Mouse (Mus musculus) kidney, postnatal 10 days (tissue): Measurements from ENCODE around the gene Gm9736.
A peak's percentile ranks its signal among the peaks of the same experiment; 100 is the strongest.
"Not testable (repeated sequence)": the region's sequence is repeated elsewhere in the genome, so short reads cannot be mapped to it uniquely, and the experiment has no call there.

Experiments
- DNase-seq: peaks from one replicate; pipeline ENCODE4 v3.0.0; 2021; ENCODE audit warnings: mixed read lengths

Gm9736 gene

GRCm38 (mm10) chr10:77751254-77751653, at the start of gene Gm9736:
Gm9736 (minus strand) TSS chr10:77751354.
- DNase-seq: not testable (repeated sequence)

- DNase-seq: no peak
Observed at GRCm38 (mm10) chr10:77798921-77799508, 47.9 kb upstream of the Gm9736 start, which contains the start of gene Gm19668. Gm19668 (minus strand) TSS chr10:77799133.

GRCm38 (mm10) chr10:77798164-77798920, 47.2 kb upstream of the Gm9736 start:
- DNase-seq: peak; percentile 27

GRCm38 (mm10) chr10:77797677-77798076, 46.5 kb upstream of the Gm9736 start:
- DNase-seq: no peak

GRCm38 (mm10) chr10:77794976-77795375, 43.8 kb upstream of the Gm9736 start, which contains the start of gene Gm9639:
Gm9639 (minus strand) TSS chr10:77795076.
- no peak for DNase-seq

GRCm38 (mm10) chr10:77788621-77789020, 37.5 kb upstream of the Gm9736 start:
- no peak for DNase-seq

GRCm38 (mm10) chr10:77787876-77788275, 36.7 kb upstream of the Gm9736 start, which contains the start of gene Gm7137:
Gm7137 (minus strand) TSS chr10:77788200.
- not testable (repeated sequence) for DNase-seq

GRCm38 (mm10) chr10:77783396-77783795, 32.2 kb upstream of the Gm9736 start:
- DNase-seq: not testable (repeated sequence)

GRCm38 (mm10) chr10:77782442-77782841, 31.3 kb upstream of the Gm9736 start, which contains the start of gene Gm3250:
Gm3250 (minus strand) TSS chr10:77782542.
- DNase-seq: not testable (repeated sequence)

GRCm38 (mm10) chr10:77776844-77777243, 25.7 kb upstream of the Gm9736 start, which contains the start of gene Gm7138:
Gm7138 (minus strand) TSS chr10:77776944.
- DNase-seq: not testable (repeated sequence)

- DNase-seq: not testable (repeated sequence)
Observed at GRCm38 (mm10) chr10:77772142-77772541, 21.0 kb upstream of the Gm9736 start.

- DNase-seq: not testable (repeated sequence)
Observed at GRCm38 (mm10) chr10:77771225-77771624, 20.1 kb upstream of the Gm9736 start, which contains the start of gene Gm3238. Gm3238 (minus strand) TSS chr10:77771325.

- DNase-seq: no peak
Observed at GRCm38 (mm10) chr10:77769727-77770126, 18.6 kb upstream of the Gm9736 start.

GRCm38 (mm10) chr10:77759582-77759981, 8.4 kb upstream of the Gm9736 start, which contains the start of gene Gm3233:
Gm3233 (minus strand) TSS chr10:77759682.
- not testable (repeated sequence) for DNase-seq

- DNase-seq: no peak
Observed at GRCm38 (mm10) chr10:77753448-77753847, 2.3 kb upstream of the Gm9736 start.

GRCm38 (mm10) chr10:77752312-77752711, 1.2 kb upstream of the Gm9736 start:
- DNase-seq: not testable (repeated sequence)

- DNase-seq: not testable (repeated sequence)
Observed at GRCm38 (mm10) chr10:77750686-77751085, 468 bp downstream of the Gm9736 start.

- DNase-seq: not testable (repeated sequence)
Observed at GRCm38 (mm10) chr10:77741924-77742688, 9.0 kb downstream of the Gm9736 start, which contains the start of gene Gm18596. Gm18596 (minus strand) TSS chr10:77742638.

GRCm38 (mm10) chr10:77738929-77739328, 12.2 kb downstream of the Gm9736 start:
- DNase-seq: no peak

- no peak for DNase-seq
Observed at GRCm38 (mm10) chr10:77735928-77736327, 15.2 kb downstream of the Gm9736 start.

GRCm38 (mm10) chr10:77729241-77729640, 21.9 kb downstream of the Gm9736 start:
- DNase-seq: peak; percentile 26

- DNase-seq: no peak
Observed at GRCm38 (mm10) chr10:77728280-77728679, 22.9 kb downstream of the Gm9736 start.

- DNase-seq: no peak
Observed at GRCm38 (mm10) chr10:77726186-77726585, 25.0 kb downstream of the Gm9736 start, which contains the start of gene Gm10100. Gm10100 (plus strand) TSS chr10:77726486.
